Mouse (Mus musculus) embryonic facial prominence, embryonic 12.5 days (tissue): Measurements from ENCODE around the gene Rpl26. TPM values are rescaled to one million over a fixed set of nuclear protein-coding genes. Genes with fewer than 3 reads are reported as not detected.
"Not testable (repeated sequence)": the region's sequence is repeated elsewhere in the genome, so short reads cannot be mapped to it uniquely, and the experiment has no call there.

Source experiments
- ATAC-seq: fragments of 200-750 bp; cut with Nextera tagmentation; 2 replicates; pipeline ENCODE4 v1.8.0; 2017; ENCODE audit not compliant: insufficient number of reproducible peaks, insufficient read depth, low FRiP score, low TSS enrichment
- H3K27ac ChIP-seq: fragments of 300-500 bp; sonication (generic); 2 replicates; pipeline ENCODE4 v1.5.1; 2016; ENCODE audit warnings: mild to moderate bottlenecking
- H3K27me3 ChIP-seq: fragments of 300-500 bp; sonication (generic); 2 replicates; pipeline ENCODE4 v1.6.1; 2016; ENCODE audit warnings: mild to moderate bottlenecking, moderate library complexity
- H3K36me3 ChIP-seq: fragments of 300-500 bp; sonication (generic); 2 replicates; pipeline ENCODE4 v1.6.1; 2016; ENCODE audit warnings: mild to moderate bottlenecking
- H3K4me1 ChIP-seq: fragments of 300-500 bp; sonication (generic); 2 replicates; pipeline ENCODE4 v1.6.1; 2016
- H3K4me2 ChIP-seq: fragments of 300-500 bp; sonication (generic); replicated peaks from 2 replicates; pipeline ENCODE4 v1.6.1; 2016; ENCODE audit warnings: mild to moderate bottlenecking, moderate library complexity
- H3K4me3 ChIP-seq: fragments of 300-500 bp; sonication (generic); 2 replicates; pipeline ENCODE4 v1.5.1; 2016; ENCODE audit warnings: mild to moderate bottlenecking
- H3K9ac ChIP-seq: fragments of 300-500 bp; sonication (generic); 2 replicates; pipeline ENCODE4 v1.6.1; 2016; ENCODE audit warnings: mild to moderate bottlenecking, moderate library complexity
- H3K9me3 ChIP-seq: fragments of 300-500 bp; sonication (generic); 2 replicates; pipeline ENCODE4 v1.6.1; 2016; ENCODE audit warnings: mild to moderate bottlenecking, moderate library complexity
- WGBS: fragments of 180-500 bp; shearing (Covaris S2); methylation state at CpG from one replicate; pipeline ENCODE4 v1.1.7; 2016; 5-methylcytosine and 5-hydroxymethylcytosine counted together
- polyA plus RNA-seq: library from polyadenylated mRNA; unstranded; fragments of >200 nt; fragmentation: Nextera tagmentation; extraction: Ambion mirVana; gene quantifications from 2 replicates; pipeline ENCODE4 v1.2.1, GENCODE M21; 2016

The Rpl26 gene
- polyA plus RNA-seq, 1 experiment from 2014 or later = 915 TPM

- no peak overlapping the region for H3K27ac ChIP-seq
- H3K27me3 ChIP-seq = no peaks in the 10 kb centered on the region
- ATAC-seq = no peak
- H3K9ac ChIP-seq = no peak overlapping the region
- no peak overlapping the region for H3K4me2 ChIP-seq
- 77% methylated on average over 2 of the region's 2 CpGs for WGBS
- H3K9me3 ChIP-seq = no peaks in the 10 kb centered on the region
- H3K36me3 ChIP-seq = no peaks in the 10 kb centered on the region
- H3K4me1 ChIP-seq = 0 out of 2 replicates have a peak, but pooled peaks cover 6% of the 10 kb centered on the region
- no peak overlapping the region for H3K4me3 ChIP-seq
Observed at GRCm38 (mm10) chr11:68924749-68925148, 23.4 kb downstream of the Rpl26 start.

DNA sequence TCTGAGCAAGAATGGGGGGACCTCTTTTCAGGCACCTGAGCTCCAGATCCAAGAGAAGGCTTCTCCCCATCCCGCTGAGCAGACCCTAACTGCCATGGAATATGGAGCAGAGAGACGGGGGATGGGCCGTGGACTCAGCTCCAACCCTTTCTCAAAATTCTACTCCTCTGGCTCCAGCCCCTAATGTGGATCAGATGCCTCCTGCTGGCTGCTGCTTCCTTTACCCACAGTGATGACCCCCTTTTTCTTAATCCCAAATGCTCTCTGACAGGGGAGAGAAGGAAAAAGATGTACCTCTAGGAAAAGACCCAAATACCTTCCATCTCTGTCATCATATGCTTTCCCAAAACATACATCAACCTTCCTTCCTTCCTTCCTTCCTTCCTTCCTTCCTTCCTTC, 25.6 kb downstream of the Rpl26 start, which contains the start of gene Odf4:
TSS of gene Odf4 (minus strand) at position 101 of the 400 bp plus-strand sequence.
- Histone ChIP-seq H3K36me3 (no peaks in the 10 kb centered on the region), H3K9ac (no peak within 1 kb of the TSS), H3K4me1 (0 out of 2 replicates have a peak, but pooled peaks cover 6% of the 10 kb centered on the region), H3K4me2 (no peak within 1 kb of the TSS), H3K27me3 (no peaks in the 10 kb centered on the region), H3K4me3 (no peak within 1 kb of the TSS), H3K27ac (no peak within 1 kb of the TSS), H3K9me3 (no peaks in the 10 kb centered on the region)
- ATAC-seq = no peak
- 84% methylated on average over 3 of the region's 3 CpGs for WGBS

- Histone ChIP-seq H3K4me3 (no peak overlapping the region), H3K27me3 (no peaks in the 10 kb centered on the region), H3K4me2 (no peak overlapping the region), H3K36me3 (no peaks in the 10 kb centered on the region), H3K9me3 (no peaks in the 10 kb centered on the region), H3K9ac (no peak overlapping the region), H3K4me1 (no peaks in the 10 kb centered on the region), H3K27ac (no peak overlapping the region)
- ATAC-seq = no peak
- WGBS = 82% methylated on average over 6 of the region's 6 CpGs
Observed at GRCm38 (mm10) chr11:68929947-68930346, 28.6 kb downstream of the Rpl26 start.

GRCm38 (mm10) chr11:68933885-68934507, 32.6 kb downstream of the Rpl26 start:
- no peaks in the 10 kb centered on the region for H3K9me3 ChIP-seq
- no peaks in the 10 kb centered on the region for H3K4me1 ChIP-seq
- H3K27me3 ChIP-seq = no peaks in the 10 kb centered on the region
- no peak overlapping the region for H3K27ac ChIP-seq
- no peaks in the 10 kb centered on the region for H3K36me3 ChIP-seq
- no peak overlapping the region for H3K9ac ChIP-seq
- no peak for ATAC-seq
- H3K4me3 ChIP-seq = no peak overlapping the region
- WGBS = 65% methylated on average over 5 of the region's 5 CpGs
- no peak overlapping the region for H3K4me2 ChIP-seq

DNA sequence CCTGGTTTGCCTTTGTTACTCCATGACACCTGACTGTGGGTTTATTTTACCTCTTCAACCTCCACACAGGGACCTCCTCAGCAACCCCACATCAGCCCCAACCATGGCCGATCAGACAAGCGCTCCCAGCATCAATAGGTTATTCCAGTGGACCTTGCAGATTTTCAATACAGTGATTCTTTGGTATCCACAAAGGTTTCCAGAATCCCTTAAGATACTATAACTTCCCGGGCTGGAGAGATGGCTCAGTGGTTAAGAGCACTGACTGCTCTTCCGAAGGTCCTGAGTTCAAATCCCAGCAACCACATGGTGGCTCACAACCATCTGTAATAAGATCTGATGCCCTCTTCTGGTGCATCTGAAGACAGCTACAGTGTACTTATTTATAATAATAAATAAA, 35.6 kb downstream of the Rpl26 start:
- H3K4me3 ChIP-seq, H3K4me1 ChIP-seq, H3K27me3 ChIP-seq, H3K9me3 ChIP-seq, H3K27ac ChIP-seq, ATAC-seq, H3K36me3 ChIP-seq, H3K4me2 ChIP-seq, H3K9ac ChIP-seq: not testable (repeated sequence)
- 87% methylated on average over 4 of the region's 4 CpGs for WGBS

- WGBS = 2% methylated on average over 16 of the region's 16 CpGs
- no peak overlapping the region for H3K27ac ChIP-seq
Observed at GRCm38 (mm10) chr11:68939451-68940304, 38.3 kb downstream of the Rpl26 start.

GRCm38 (mm10) chr11:68940516-68940915, 39.1 kb downstream of the Rpl26 start:
- Histone ChIP-seq H3K27ac (0 out of 2 replicates have a peak overlapping the region, but pooled peaks have one; percentile 26), H3K9me3 (no peaks in the 10 kb centered on the region), H3K4me1 (peaks cover 4% of the 10 kb centered on the region), H3K9ac (peak overlapping the region; percentile 7; the same call in 1 of the 2 replicates), H3K4me3 (peak overlapping the region; percentile 35), H3K27me3 (no peaks in the 10 kb centered on the region), H3K36me3 (no peaks in the 10 kb centered on the region), H3K4me2 (peak overlapping the region; percentile 52)
- no peak for ATAC-seq
- 56% methylated on average over 4 of the region's 4 CpGs for WGBS

More at GRCm38 (mm10) chr11:68939451-68940304, 38.3 kb downstream of the Rpl26 start:
- Histone ChIP-seq H3K9me3 (no peaks in the 10 kb centered on the region), H3K36me3 (no peaks in the 10 kb centered on the region), H3K4me1 (peaks cover 4% of the 10 kb centered on the region), H3K27me3 (no peaks in the 10 kb centered on the region), H3K4me2 (peak overlapping the region; percentile 52), H3K4me3 (peak overlapping the region; percentile 35), H3K9ac (peak overlapping the region; percentile 7; the same call in 1 of the 2 replicates)
- ATAC-seq = peak; percentile 99

DNA sequence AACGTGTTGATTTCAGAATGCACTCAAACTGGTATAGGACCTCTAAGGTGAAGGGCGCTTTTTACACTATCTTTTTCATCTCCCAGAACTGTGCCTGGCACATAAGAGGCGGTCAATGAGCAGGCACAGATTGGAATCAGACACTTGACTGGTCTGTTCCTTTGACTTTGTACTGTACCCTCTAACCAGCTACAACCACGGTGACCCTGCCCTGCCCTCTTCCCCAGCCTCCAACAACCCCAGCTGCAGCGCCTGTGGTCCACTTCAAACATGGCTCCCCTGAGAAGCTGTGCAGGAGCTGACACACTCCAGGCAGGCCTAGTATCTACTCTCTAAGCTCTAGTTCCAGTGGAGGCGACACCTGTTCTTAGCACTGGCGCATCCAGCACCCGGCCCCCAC, 41.3 kb downstream of the Rpl26 start:
- no peak overlapping the region for H3K9ac ChIP-seq
- H3K27me3 ChIP-seq = peaks cover 11% of the 10 kb centered on the region
- H3K9me3 ChIP-seq = no peaks in the 10 kb centered on the region
- WGBS = 85% methylated on average over 8 of the region's 8 CpGs
- H3K4me2 ChIP-seq = no peak overlapping the region
- H3K4me3 ChIP-seq = no peak overlapping the region
- no peaks in the 10 kb centered on the region for H3K36me3 ChIP-seq
- H3K27ac ChIP-seq = no peak overlapping the region
- no peak for ATAC-seq
- peaks cover 9% of the 10 kb centered on the region for H3K4me1 ChIP-seq

- Histone ChIP-seq H3K4me3 (no peak overlapping the region), H3K27me3 (peaks cover 11% of the 10 kb centered on the region), H3K36me3 (no peaks in the 10 kb centered on the region), H3K27ac (no peak overlapping the region), H3K9ac (no peak overlapping the region), H3K9me3 (no peaks in the 10 kb centered on the region), H3K4me2 (no peak overlapping the region), H3K4me1 (peaks cover 9% of the 10 kb centered on the region; the same call in 1 of the 2 replicates)
- ATAC-seq = no peak
- WGBS = 72% methylated on average over 2 of the region's 2 CpGs
Observed at GRCm38 (mm10) chr11:68945245-68945644, 43.9 kb downstream of the Rpl26 start.

GRCm38 (mm10) chr11:68946001-68946400, 44.6 kb downstream of the Rpl26 start:
- H3K27me3 ChIP-seq = peaks cover 12% of the 10 kb centered on the region
- ATAC-seq = no peak
- no peak overlapping the region for H3K4me3 ChIP-seq
- no peaks in the 10 kb centered on the region for H3K9me3 ChIP-seq
- H3K9ac ChIP-seq = no peak overlapping the region
- H3K4me2 ChIP-seq = no peak overlapping the region
- 84% methylated on average over 4 of the region's 4 CpGs for WGBS
- H3K36me3 ChIP-seq = no peaks in the 10 kb centered on the region
- H3K4me1 ChIP-seq = peaks cover 5% of the 10 kb centered on the region; the same call in 1 of the 2 replicates
- no peak overlapping the region for H3K27ac ChIP-seq

- no peaks in the 10 kb centered on the region for H3K9me3 ChIP-seq
- peak overlapping the region; percentile 15 for H3K4me3 ChIP-seq
- peaks cover 20% of the 10 kb centered on the region for H3K27me3 ChIP-seq
- H3K4me1 ChIP-seq = peaks cover 7% of the 10 kb centered on the region; the same call in 1 of the 2 replicates
- no peaks in the 10 kb centered on the region for H3K36me3 ChIP-seq
- 13% methylated on average over 16 of the region's 16 CpGs for WGBS
- H3K4me2 ChIP-seq = peak overlapping the region; percentile 35
- no peak overlapping the region for H3K27ac ChIP-seq
- no peak for ATAC-seq
- peak overlapping the region; percentile 29; the same call in 1 of the 2 replicates for H3K9ac ChIP-seq
Observed at GRCm38 (mm10) chr11:68946806-68947440, 45.5 kb downstream of the Rpl26 start.
